Mouse (Mus musculus) adrenal gland, adult 8-10 months (tissue): ENCODE measurements at regions not wholly inside any gene's neighbourhood (a gene's known extent, or its start where the extent isn't known, plus 50 kb on each side); places are given as distances from the start of the nearest gene placed in this dataset.

ENCODE experiments used
- DNase-seq: peaks from one replicate; pipeline ENCODE4 v3.0.0; 2022

DNA sequence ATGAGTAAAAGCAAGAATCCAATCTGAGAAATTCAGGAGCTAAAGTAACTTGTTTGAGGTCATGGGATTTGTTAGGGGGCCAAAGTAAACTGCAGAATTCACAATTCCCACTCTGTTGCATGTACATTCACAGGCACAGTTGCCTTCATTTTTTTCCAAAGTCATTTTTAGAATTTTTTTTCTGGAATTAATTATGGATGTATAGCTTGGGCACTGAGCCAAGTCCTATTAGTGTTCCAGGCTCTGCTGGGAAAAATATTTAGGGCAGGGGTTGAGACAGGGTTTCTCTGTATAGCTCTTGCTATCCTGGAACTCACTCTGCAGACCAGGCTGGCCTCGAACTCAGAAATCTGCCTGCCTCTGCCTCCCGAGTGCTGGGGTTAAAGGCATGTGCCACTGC lies 188.3 kb downstream of the Cd83 start:
- DNase-seq: no peak

DNA sequence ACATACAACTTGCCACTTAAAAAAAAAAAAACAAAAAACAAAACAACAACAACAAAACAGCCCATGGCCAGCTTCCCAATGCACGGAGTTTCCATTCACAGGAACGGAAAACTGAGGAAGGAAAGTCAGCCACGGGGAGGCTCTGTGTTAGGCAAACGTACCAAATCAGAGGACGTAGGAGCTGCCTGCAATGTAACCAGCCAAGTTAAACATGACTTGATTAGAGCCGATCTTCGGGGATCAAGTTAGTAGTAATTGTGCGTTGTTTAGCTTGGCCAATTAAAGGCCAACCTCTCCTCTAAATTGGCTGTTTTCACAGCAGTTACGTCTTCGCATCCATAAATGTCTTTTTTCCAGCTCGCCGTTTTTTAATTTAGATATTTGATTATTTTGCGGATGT lies 190.7 kb downstream of the Cd83 start:
- DNase-seq: no peak

DNA sequence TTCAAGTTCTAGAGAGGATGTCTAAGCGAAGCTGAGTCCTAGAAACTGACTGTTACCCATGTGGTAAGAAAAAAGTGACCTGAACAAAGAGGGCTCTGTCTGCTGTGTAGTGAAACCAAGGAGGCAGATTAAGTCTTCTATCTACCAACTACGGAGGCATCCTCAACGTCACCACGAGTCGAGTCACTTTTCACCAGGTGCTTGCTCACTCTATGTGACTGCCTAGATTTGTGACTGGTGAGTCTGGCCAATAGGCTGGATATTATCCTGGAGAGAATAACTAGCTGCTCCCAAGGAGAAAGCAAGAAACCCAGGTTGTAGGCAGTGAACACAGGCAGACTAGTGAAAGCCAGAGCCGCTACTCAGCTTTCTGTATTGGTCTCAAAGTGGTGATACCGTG lies 191.2 kb downstream of the Cd83 start:
- DNase-seq: no peak

DNA sequence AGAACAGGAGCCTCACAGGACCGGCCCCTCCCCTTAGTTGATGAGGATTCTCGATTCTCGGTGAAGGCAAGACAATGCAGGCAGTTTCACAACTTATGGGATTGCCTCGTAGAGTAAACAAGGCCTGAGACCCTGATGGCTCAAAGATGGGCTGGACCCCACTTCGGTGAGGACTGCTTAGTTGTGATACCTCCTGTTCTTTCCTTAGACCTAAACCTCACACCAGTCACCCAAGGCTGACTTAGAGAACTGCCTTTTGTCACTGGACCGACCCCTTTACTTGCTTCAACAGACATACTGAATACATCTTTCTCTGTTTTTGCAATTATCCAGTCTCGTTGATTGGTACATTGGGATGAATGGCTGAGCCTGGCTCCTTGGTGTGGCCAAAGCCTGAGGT lies 192.1 kb downstream of the Cd83 start:
- DNase-seq: no peak

DNA sequence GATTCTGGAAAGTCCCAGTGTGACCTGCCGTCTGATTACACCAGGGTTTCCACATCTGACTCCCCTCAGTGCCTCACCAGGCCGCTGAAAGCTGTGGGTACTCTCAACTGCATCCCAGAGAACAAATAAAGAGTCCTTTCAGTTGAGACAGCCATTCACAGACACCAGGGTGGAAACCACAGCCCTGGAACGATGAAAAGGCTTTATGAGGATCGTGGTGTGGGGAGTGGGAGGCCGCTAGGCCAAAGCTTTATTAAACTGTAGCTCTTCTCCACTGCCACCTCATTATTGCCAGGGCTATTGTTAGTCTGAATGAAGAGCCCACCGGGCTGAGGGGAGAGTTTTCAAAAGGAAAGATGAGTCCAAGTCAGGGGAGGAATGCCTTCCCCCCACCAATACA lies 202.8 kb downstream of the Cd83 start:
- no peak for DNase-seq

DNA sequence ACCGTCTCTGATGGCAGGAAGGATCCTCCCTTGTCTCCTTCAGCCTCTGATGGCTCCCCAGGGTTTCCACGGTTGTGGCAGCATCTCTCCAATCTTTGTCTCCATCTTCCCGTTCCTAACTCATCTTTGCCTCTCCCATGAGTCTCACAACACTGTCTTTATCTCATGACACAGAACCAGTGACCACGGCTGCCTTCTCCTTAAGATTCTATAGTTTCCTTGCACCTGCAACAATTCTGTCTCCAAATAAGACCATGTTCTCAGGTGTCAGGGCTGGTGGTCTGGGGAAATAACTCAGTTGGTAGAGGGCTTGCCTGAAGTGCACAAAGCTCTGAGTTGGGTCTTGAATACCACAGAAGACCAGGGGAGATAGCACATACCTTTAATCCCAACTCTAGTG lies 203.8 kb downstream of the Cd83 start:
- DNase-seq: no peak

DNA sequence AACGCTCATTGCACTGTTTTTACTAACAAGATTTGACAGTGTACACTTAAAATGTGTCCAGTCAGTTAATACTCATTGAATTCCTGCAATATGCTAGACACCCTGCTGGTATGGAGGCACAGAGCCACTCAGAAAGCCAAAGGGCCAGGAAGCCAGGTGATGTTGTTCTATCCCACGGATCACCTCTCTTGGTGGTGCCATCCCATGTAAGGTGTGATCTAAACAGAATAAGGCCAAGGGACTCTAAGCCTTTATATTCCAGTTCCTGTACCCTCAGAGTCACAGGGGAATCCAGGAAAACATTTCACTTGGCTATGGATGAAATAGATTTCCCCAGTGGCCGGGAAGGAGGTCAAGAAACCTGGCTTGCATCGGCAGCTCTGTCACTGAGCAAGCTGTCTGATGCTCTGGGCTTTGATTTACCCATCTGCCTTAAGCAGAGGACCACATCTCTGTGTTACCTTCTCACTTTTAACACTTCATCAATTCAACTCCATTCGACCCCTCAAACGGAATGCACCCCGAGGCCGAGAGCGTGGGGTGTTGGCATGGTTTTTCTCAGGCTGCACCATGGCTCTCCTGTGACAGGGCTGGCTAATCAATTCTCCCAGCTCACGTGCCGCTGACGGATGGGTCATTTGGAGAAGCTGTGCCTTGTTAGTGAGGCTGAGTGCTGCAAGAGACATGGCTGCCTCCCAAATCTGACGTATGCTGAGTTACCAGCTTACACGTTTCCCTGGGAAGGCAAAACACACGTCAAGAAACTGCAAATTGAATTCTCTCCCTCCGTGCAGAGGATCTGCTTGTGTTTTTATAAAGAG lies 205.9 kb downstream of the Cd83 start:
- peak; percentile 30 for DNase-seq

DNA sequence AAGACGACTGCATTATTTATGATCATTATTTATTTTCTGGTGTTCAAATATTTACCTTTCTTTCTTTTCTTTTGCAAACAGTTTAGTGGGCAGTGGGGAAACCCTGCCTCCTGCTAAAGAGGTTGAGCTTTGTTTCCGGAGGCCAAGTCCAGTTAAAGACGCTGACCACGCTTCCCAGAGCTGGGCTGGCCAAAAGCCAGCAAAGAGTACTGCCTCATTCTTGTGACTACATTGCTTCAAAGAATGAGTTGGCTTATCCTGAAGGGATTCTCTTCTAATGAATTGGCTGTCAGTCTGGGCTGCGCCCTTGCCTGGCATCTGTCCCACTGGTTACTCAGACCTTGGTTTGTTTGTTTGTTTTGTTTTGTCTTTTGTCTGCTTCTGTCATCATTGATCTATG lies 207.2 kb downstream of the Cd83 start:
- peak; percentile 55 for DNase-seq

DNA sequence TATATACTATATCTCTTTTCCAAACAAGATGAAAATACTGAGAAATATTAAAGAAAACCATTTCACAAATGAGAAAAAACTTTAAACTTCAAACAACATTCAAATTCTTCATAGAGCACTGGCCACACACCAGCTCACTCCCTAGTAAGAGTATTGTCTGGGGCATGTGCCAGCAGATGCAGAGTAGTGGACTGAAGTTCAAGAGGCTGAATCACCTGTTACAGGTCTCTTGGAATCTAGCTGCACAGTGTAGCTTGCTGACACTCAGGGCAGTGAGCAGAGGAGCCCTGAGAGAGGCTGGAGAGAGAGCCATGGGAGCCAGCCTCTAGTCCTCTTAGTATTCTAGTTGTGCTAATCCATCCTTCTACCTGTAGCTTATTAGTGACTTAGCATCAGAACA lies 208.4 kb downstream of the Cd83 start:
- DNase-seq: no peak

DNA sequence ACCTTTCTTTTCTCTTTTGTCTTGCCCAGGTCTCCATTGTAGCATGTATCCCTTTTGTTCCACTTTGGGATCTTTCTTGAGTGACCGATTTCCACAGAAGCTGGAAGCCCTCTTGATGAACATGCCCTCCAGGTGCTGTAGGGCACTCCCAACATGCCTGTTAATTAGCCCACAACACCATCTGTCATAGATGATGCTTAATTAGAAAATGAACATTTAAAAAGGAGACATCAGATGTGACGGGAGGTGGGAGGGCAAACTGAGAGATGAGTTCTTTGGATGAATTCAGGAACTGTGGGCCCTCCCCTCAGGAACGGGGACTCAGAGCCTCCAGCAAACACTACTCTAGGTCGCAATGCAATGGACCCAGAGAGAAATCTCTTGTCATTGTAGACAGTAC lies 209.8 kb downstream of the Cd83 start:
- DNase-seq: no peak

DNA sequence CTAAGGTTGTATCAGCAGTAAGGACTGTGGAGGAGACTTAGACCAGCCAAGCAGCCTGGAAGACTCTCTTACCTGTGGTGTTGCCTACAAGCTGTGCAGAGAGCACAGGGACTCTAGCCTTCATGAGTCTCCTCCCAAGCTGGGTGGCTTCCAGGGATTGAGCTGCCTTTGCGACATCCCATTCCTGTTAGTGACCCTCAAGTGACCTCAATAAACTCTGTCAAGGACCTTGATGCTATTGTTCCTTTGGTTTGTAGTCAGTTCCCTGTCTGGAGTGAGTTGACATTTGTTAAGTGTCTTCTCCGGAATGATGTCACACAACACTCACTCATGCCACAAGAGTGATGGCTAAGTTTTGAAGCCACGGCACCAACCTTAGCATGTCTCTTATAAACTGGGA lies 211.0 kb downstream of the Cd83 start:
- DNase-seq: peak; percentile 47

DNA sequence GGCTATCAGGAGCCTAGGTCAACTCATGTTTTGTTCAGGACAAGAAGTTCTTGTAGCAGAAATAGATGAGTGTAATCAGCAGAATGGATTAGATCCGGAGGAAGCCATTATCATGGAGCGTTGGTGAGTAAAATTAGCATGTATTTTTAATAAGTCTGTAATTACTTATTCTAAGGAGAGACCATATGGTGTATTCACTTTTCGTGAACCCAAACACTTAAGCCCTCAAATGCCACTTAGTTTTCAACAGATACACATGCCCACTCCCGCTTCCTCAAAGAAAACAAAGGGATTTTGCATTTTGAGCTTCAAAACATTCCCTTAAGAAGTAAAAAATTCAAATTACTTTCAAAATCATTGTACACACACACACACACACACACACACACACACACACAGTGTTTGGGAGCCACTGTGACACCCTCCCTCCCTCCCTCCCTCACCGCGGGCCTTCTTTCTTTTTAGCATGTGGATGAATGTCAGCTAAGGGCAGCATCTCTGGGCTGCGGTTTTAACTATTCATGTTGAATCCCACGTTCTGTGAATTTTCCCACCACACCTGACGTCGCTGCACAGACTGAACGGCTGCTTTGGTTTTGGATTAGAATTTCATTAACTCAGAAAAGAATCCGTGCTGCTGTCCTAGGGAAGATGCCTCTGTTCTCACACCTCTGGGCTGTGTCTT lies 217.4 kb downstream of the Cd83 start:
- DNase-seq: no peak

DNA sequence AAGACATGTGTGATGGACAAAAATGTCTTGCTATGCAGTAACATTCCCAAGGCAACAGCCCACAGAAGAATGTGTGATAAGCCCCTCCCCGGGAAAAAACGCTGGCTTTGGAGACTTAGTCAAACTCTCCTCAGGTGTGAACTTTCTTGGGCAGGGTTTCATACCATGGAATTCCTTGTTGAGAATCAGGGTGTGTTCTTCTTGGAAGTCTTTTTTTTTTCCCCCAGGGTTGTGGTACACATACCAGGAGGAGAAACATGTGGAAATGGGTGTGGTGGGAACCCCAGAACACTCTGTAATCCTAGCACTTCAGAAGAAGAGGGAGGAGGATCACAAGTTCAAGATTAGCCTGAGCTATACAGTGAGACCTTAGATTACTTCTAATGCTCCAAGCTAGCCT lies 228.3 kb downstream of the Cd83 start:
- DNase-seq: no peak

DNA sequence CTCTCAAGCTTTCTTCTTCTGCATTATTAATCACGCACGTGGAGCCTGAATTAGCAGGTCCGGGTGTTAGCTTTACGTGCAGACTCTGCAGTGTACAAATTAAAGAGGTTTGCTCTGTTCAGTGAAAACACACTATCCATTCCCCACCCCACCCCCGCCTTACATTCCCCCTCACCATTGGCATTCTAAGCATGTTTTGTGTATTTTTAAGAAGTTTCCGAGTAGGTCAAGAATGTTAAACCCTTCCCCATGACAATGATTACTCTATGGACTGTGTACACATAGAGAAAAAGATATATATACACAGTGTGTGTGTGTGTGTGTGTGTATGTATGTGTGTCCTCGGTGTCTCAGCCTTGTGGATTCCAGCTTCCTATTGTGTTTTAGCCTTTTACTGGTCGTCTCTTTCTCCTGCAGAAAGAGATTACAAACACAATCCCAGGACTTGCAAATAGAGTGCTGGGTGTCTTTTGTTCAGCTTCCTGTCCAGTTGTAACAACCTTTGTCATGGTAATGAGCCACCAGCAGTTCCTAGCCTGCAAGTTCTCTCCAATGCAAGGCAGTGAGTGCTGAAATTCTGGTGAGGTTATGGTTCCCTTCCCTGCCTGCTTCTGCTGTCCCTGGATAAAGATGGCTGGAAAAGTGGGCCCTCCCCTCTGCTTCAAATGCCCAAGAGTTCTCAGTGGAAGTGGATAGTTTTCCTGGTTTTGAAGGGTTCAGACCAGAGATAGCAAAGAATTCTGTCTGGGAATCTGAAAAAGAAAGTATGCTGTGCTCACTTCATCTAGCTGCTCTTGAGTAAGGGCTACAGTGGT lies 234.1 kb downstream of the Cd83 start:
- DNase-seq: no peak

DNA sequence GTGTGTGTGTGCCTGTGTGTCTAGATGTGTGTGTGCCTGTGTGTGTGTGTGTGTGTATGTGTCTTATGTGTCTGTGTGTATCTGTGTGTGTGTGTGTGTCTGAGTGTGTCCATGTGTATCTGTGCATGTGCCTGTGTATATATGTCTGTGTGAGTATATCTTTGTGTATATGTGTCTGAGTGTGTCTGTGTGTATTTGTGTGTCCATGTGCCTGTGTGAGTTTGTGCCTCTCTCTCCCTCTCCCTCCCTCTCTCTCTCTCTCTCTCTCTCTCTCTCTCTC lies 234.7 kb downstream of the Cd83 start:
- DNase-seq: no peak

DNA sequence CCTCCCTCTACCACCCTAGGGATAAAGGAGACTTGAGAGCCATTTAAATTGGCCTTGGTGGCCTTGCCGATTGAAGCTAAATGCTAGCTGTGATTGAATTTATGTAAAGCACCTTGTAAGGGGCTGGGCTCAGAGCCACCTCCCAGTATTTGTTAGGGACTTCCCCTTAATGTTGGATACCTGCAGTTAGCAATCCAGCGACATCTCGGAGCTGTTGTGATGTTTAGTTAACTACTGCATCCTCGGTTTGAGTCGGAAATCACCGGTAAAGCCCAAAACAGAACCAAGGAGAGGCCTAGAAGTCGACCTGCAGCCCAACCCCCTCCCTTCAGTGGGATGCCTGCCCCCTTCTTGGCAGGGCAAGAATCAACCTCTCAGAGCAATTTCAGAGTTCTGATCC lies 236.3 kb downstream of the Cd83 start:
- no peak for DNase-seq

DNA sequence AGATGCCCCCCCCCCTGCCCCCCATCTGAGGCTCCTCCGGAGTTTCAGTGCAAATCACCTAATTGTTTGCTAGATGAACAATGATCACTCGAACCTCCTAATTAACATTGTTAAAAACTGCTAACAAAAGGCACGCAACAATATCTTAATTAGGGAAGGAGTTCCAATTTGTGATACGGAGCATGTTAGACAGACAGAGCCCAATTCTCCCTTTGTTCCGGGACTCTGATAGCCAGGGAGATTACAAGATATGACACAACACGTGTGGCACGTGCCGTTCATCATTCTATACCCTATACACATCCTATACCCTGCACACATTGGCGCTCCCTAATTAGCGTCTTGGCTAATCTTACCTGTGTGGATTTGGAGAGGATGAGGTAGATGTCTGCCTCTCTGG lies 237.5 kb downstream of the Cd83 start:
- DNase-seq: no peak

DNA sequence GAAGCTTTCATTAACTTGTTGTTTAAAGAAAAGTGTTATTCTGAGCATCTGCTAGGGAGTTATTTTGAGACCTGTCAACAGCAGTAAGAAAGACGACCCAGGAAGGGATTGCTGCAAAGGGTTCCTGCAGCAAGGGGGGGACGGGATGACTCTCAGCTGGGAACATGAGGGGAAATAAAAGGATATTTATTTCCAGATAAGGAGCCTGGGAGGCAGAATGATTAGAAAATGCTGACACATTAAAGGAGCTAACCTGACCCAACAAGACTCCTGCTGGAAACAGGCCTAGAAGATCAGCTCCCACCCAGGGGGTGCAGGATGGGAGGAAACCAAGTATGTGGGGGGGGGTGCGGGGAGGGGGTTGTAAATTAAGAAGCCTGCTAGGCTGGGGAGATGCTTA lies 240.0 kb downstream of the Cd83 start:
- DNase-seq: no peak

DNA sequence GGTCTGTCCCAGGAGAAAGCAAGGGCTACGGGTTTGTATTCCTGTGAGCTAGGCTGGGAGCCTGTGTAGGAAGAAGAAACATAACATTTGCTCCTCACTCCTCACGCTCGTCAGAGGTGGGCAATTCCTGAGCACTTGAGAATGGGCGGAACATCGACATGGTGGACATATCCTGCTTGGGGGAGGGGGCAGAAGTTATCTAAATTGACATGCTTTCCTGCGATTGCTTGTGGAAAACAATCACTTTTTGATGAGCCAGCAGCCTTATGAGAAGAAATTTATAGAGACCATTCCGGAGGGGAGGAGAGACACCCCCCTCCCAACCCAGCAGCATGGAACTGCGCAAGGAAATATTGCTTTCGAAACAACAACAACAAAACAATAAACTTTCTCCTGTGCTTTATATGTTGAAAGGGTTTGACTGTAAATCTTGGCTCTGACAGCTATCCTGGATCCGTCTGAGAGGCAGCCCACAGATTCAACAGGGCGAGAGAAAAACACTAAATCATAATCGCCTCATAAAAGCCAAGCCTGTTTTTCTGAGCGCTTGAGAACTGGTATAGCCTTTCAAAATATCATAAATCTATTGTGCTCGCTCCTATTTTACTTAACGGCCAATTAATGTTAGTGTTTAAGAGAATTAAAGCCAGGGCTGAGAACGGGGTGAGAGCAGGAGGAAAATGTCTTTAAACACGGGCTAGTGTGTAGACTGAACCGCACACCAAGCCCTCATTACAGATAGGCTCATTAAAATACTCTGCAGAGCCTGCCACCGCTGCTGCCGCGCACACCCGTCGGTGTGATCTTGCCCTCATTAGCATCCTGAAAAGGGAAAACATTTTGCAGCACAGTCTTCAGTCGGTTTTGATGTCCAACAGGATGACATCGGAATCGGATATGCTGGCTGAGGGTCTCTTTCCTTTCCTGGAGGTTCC lies 242.0 kb downstream of the Cd83 start:
- no peak for DNase-seq

DNA sequence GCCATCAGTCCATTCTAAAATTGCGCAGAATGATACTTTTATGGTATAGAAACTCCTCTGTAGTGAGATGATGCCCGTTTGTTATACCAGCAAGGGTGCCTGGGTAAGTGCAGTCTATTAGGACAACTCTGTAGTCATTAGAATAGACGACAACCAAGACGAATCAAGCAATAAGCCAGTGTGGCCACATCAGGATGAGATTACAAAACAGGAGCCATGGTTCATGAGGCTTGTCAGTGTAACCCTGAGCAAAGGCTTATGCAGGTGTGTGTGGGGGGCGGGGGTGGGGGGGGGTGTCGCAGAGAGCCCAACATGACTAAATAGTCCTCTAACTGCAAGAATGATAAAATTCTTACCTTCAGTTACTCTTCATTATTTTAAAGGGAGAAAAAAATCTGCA lies 243.5 kb downstream of the Cd83 start:
- no peak for DNase-seq

DNA sequence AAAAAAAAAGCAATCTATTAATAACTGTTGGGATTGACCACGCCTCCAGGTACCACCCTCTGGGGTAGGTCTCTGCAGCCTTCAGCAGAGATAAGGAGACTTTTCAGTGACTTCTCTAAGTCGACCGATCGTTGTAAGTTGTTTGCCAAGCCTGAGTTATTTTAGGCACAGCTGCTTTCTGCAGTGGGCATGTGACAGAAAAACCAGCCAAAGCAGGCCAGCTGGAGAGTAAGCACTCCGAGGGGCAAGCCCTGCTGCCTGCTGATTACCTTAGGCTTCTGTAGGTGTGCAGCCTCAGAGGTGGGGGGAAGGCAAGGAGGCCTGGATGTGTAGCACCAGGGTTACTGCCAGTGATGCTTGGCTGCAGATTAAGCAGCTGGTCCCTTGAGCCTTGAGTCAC lies 246.0 kb downstream of the Cd83 start:
- DNase-seq: no peak

DNA sequence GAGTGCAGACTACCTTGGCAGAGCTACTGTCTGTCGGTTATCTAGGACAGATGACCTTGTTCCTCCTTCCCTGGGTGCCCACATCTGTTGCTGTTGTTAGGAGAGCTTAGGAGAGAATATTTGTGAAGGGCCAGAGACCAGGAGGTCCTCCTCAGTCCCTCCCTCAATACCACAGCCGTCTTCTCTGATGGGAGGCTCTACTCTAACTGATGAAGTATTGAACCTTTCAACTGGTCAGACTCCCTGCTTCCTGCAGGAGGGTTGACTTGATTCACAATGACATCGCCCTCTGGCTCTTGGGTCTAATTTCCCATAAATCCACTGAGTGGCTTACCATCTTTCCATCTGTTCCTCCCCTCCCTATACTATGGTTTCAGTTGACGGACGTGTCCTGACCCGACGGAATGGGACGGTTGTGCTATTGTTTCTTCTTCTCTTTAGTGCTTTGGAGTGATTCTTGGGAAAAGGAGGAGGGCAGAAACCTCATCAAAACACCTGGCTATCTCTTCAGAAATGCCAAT lies 253.3 kb downstream of the Cd83 start:
- DNase-seq: no peak
